Mouse (Mus musculus) cerebellum, adult 2 months (tissue): ENCODE results near the gene Nppc.

Source experiments
- CTCF ChIP-seq: fragments of 200-500 bp; IDR thresholded peaks from 2 replicates; pipeline ENCODE4 v1.5.1; 2011; ENCODE audit warnings: low read depth, mild to moderate bottlenecking, control low read depth, low read length, moderate library complexity, borderline replicate concordance; ENCODE audit not compliant: insufficient read depth
- POLR2A ChIP-seq: fragments of 200-500 bp; IDR thresholded peaks from 2 replicates; pipeline ENCODE4 v1.6.1; 2011; ENCODE audit warnings: low read length, control low read depth, borderline replicate concordance; ENCODE audit not compliant: insufficient read depth

GRCm38 (mm10) chr1:86691027-86691426 lies 20.7 kb upstream of the Nppc start:
- TF ChIP-seq POLR2A (no peak), CTCF (no peak)
